Mouse (Mus musculus) adrenal gland, adult 18-20 months (tissue): ENCODE results near the gene Stub1. TPM values are rescaled to one million over a fixed set of nuclear protein-coding genes. Genes with fewer than 3 reads are reported as not detected.

Experiments used
- DNase-seq, 2 experiments: peaks; one replicate each; pipeline ENCODE4 v3.0.0; 2021 to 2022; ENCODE audit warnings: low spot score in 2 of 2
- total RNA-seq, 2 experiments: library from RNA; stranded (reverse); gene quantifications; 1 replicate in 1 of 2; 2 replicates in 1 of 2; pipeline ENCODE4 v1.2.3; 2021

Stub1 gene
- total RNA-seq, 2 experiments from 2014 or later, result 142 to 175 TPM

- no peak for DNase-seq
Observed at GRCm38 (mm10) chr17:25839455-25840235, 6.4 kb upstream of the Stub1 start.

- no peak for DNase-seq
Observed at GRCm38 (mm10) chr17:25838904-25839303, 5.7 kb upstream of the Stub1 start.

- no peak for DNase-seq
Observed at GRCm38 (mm10) chr17:25837533-25837932, 4.3 kb upstream of the Stub1 start.

- DNase-seq, result peak; percentile 68 to 77
Observed at GRCm38 (mm10) chr17:25837076-25837410, 3.8 kb upstream of the Stub1 start, which contains the start of gene Rhbdl1. Rhbdl1 (minus strand) TSS chr17:25837295.

- no peak for DNase-seq
Observed at GRCm38 (mm10) chr17:25836397-25837075, 3.3 kb upstream of the Stub1 start.

- DNase-seq, result no peak
Observed at GRCm38 (mm10) chr17:25835816-25836215, 2.6 kb upstream of the Stub1 start.

GRCm38 (mm10) chr17:25835301-25835700 lies 2.1 kb upstream of the Stub1 start:
- DNase-seq, result no peak

- DNase-seq, result no peak
Observed at GRCm38 (mm10) chr17:25834595-25835222, 1.5 kb upstream of the Stub1 start.

GRCm38 (mm10) chr17:25833961-25834594 lies 874 bp upstream of the Stub1 start:
- DNase-seq, result no peak

- DNase-seq, result peak; percentile 99
Observed at GRCm38 (mm10) chr17:25832436-25833290, 541 bp downstream of the Stub1 start.

GRCm38 (mm10) chr17:25831451-25832281 lies 1.5 kb downstream of the Stub1 start:
- no peak for DNase-seq

GRCm38 (mm10) chr17:25830806-25831431 lies 2.3 kb downstream of the Stub1 start:
- DNase-seq, result no peak

- DNase-seq, result no peak
Observed at GRCm38 (mm10) chr17:25830200-25830753, 2.9 kb downstream of the Stub1 start.

GRCm38 (mm10) chr17:25829558-25830017 lies 3.6 kb downstream of the Stub1 start:
- no peak for DNase-seq

GRCm38 (mm10) chr17:25828712-25829557 lies 4.3 kb downstream of the Stub1 start, which contains the start of gene Jmjd8:
Jmjd8 (plus strand) TSS chr17:25828867.
- peak; percentile 70 to 77 for DNase-seq

- no peak for DNase-seq
Observed at GRCm38 (mm10) chr17:25828223-25828594, 5.0 kb downstream of the Stub1 start.

- DNase-seq, result no peak
Observed at GRCm38 (mm10) chr17:25827546-25828222, 5.5 kb downstream of the Stub1 start.
